Mouse (Mus musculus): Measurements from ENCODE around the gene Pcx. TPM values are rescaled to one million over a fixed set of nuclear protein-coding genes. Genes with fewer than 3 reads are reported as not detected.

Gene Pcx
- polyA plus RNA-seq, 1 experiment from 2014 or later = 70.9 TPM

- H3K27ac ChIP-seq (ENCODE audit: low read length) = no peak overlapping the region
- no peaks in the 10 kb centered on the region for H3K9me3 ChIP-seq (ENCODE audit: low read length)
- no peaks in the 10 kb centered on the region for H3K4me1 ChIP-seq (ENCODE audit: insufficient read depth, low read length)
- H3K4me2 ChIP-seq (replicated peaks; ENCODE audit: low read depth, low read length) = no peak overlapping the region
- ATAC-seq (ENCODE audit: low FRiP score, low TSS enrichment) = no peak
- no peak overlapping the region for H3K9ac ChIP-seq (replicated peaks; ENCODE audit: low read length)
- H3K36me3 ChIP-seq (ENCODE audit: insufficient read depth, low read length) = no peaks in the 10 kb centered on the region
- no peak overlapping the region for H3K4me3 ChIP-seq (ENCODE audit: low read length)
- H3K27me3 ChIP-seq (ENCODE audit: insufficient read depth, low read length) = no peaks in the 10 kb centered on the region
Measured at GRCm38 (mm10) chr19:4666815-4667214, 156.5 kb downstream of the Pcx start.

GRCm38 (mm10) chr19:4670776-4671175 is 160.5 kb downstream of the Pcx start:
- no peak overlapping the region for H3K4me3 ChIP-seq (ENCODE audit: low read length)
- no peak overlapping the region for H3K27ac ChIP-seq (ENCODE audit: low read length)
- H3K4me2 ChIP-seq (replicated peaks; ENCODE audit: low read depth, low read length) = no peak overlapping the region
- ATAC-seq (ENCODE audit: low FRiP score, low TSS enrichment) = no peak
- H3K36me3 ChIP-seq (ENCODE audit: insufficient read depth, low read length) = no peaks in the 10 kb centered on the region
- no peak overlapping the region for H3K9ac ChIP-seq (replicated peaks; ENCODE audit: low read length)
- H3K27me3 ChIP-seq (ENCODE audit: insufficient read depth, low read length) = no peaks in the 10 kb centered on the region
- WGBS = 26% methylated on average over 4 of the region's 4 CpGs
- H3K9me3 ChIP-seq (ENCODE audit: low read length) = no peaks in the 10 kb centered on the region
- H3K4me1 ChIP-seq (ENCODE audit: insufficient read depth, low read length) = no peaks in the 10 kb centered on the region

Small RNA genes lying within 50 kb of the gene (microRNA-seq; reads per million reads assigned to microRNA genes)
- gene Mir6986 = not detected

Other genes with a start within 250 kb of the Pcx start
- gene Ssh3, start 241.3 kb upstream of the Pcx start, polyA plus RNA-seq (2015; fragmentation: Nextera tagmentation; extraction: Ambion mirVana) = 22.9 and 24.3 TPM in 2 replicates
- 7.4 and 9.0 TPM in 2 replicates for gene Ankrd13d, start 227.3 kb upstream of the Pcx start, polyA plus RNA-seq (2015; fragmentation: Nextera tagmentation; extraction: Ambion mirVana)
- 15.9 and 20.0 TPM in 2 replicates for gene Grk2, start 204.2 kb upstream of the Pcx start, polyA plus RNA-seq (2015; fragmentation: Nextera tagmentation; extraction: Ambion mirVana)
- 47.5 and 56.2 TPM in 2 replicates for gene Kdm2a, start 112.2 kb upstream of the Pcx start, polyA plus RNA-seq (2015; fragmentation: Nextera tagmentation; extraction: Ambion mirVana)
- gene Rhod, start 71.0 kb upstream of the Pcx start, polyA plus RNA-seq (2015; fragmentation: Nextera tagmentation; extraction: Ambion mirVana) = 46.3 and 57.9 TPM in 2 replicates
- 2.8 and 3.8 TPM in 2 replicates for gene Syt12, start 33.0 kb upstream of the Pcx start, polyA plus RNA-seq (2015; fragmentation: Nextera tagmentation; extraction: Ambion mirVana)
- 0.22 TPM in 1 of 2 replicates, not detected in the other for gene 2010003K11Rik, start 11.9 kb upstream of the Pcx start, polyA plus RNA-seq (2015; fragmentation: Nextera tagmentation; extraction: Ambion mirVana)
- gene Lrfn4, start 105.2 kb downstream of the Pcx start, polyA plus RNA-seq (2015; fragmentation: Nextera tagmentation; extraction: Ambion mirVana) = 4.5 and 6.0 TPM in 2 replicates
- gene Rce1, start 115.2 kb downstream of the Pcx start, polyA plus RNA-seq (2015; fragmentation: Nextera tagmentation; extraction: Ambion mirVana) = 92.4 and 96.0 TPM in 2 replicates
- gene Gm960, start 188.2 kb downstream of the Pcx start, polyA plus RNA-seq (2015; fragmentation: Nextera tagmentation; extraction: Ambion mirVana) = 2.0 and 4.3 TPM in 2 replicates
- gene Sptbn2, start 200.7 kb downstream of the Pcx start, polyA plus RNA-seq (2015; fragmentation: Nextera tagmentation; extraction: Ambion mirVana) = 3.2 and 3.8 TPM in 2 replicates
- 75.5 and 77.2 TPM in 2 replicates for gene Rbm4b, start 246.0 kb downstream of the Pcx start, polyA plus RNA-seq (2015; fragmentation: Nextera tagmentation; extraction: Ambion mirVana)